Comparison of ENCODE assay signal across 23 mouse cellular contexts in the genomic region with DNA sequence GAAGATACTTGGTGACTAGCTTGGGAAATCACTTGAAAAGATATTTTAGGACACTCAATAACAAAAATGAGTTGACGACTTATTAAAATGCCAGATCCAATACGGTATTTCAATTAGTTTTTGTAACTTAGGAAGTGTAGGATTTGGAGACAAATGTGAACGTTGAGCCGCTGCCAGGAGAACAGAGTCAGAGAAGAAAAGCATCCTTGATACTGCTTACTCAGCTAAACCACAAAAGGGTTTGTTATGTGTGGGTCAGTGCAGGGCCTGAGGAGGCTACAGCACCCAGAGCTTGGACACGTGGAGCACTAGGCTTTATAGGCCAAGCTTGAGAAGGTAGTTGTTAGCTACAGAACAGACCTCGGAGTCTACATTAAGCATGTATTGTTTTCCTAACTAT. TPM values are rescaled to one million over a fixed set of nuclear protein-coding genes. Genes with fewer than 3 reads are reported as not detected.
A peak's percentile ranks its signal among the peaks of the same experiment; 100 is the strongest.
DNase-seq lines count a peak whose midpoint lies in the region; TF ChIP-seq lines count a peak whose summit lies in the region.
"Had no signal": no experiment of that assay in that cellular context is flagged by ENCODE, and none has a peak within 500 bp of the region (broad histone marks: within the 10 kb centered on the region; RNA-seq: fewer than 3 reads in every experiment).

No protein-coding gene starts in this region.

- peaks cover 13% of the 10 kb centered on the region for H3K4me1 ChIP-seq in olfactory bulb, adult 2 months (ENCODE audit: control insufficient read depth, insufficient read depth, low read length)
- H3K4me1 ChIP-seq: midbrain, embryonic 13.5 days had no signal

- intact Hi-C loops in heart, postnatal 14 days (cut with DNase I): no loop called here
- intact Hi-C loops in left cerebral cortex, adult 2 months (cut with DNase I): no loop called here

- 43% methylated on average over 6 of the region's 6 CpGs for WGBS in olfactory bulb, adult 2 months

- no peak overlapping the region for H3K4me3 ChIP-seq in left cerebral cortex, adult 2 months
- no peak overlapping the region for H3K4me3 ChIP-seq in olfactory bulb, adult 2 months (ENCODE audit: insufficient read depth, low read depth, low read length)
- H3K4me3 ChIP-seq: embryonic facial prominence, embryonic 15.5 days; forebrain, embryonic 15.5 days; limb, embryonic 13.5 days; liver, embryonic 13.5 days; midbrain, embryonic 13.5 days had no signal

- TF ChIP-seq POLR2A in olfactory bulb, adult 2 months (IDR thresholded peaks at IDR 0.05; ENCODE audit: insufficient read depth, low read depth, low read length): no peak

- peak; percentile 67 for DNase-seq in heart, adult 11 months
- no peak for DNase-seq in heart, postnatal 14 days
- no peak for DNase-seq in left cerebral cortex, adult 2 months (ENCODE audit: extremely low spot score in 1 of 2, low spot score in 2 of 2)
- DNase-seq in left cerebral cortex, adult 18-20 months (ENCODE audit: low spot score in 2 of 2): no peak
- peak; percentile 62 for DNase-seq in NIH3T3 (ENCODE audit: low read depth)
- no peak for DNase-seq in adrenal gland, postnatal 10 days
- no peak for DNase-seq in testis, postnatal 14 days (ENCODE audit: low spot score)
- DNase-seq: B cell, adult 2 months; cerebellum, postnatal 25 days; embryo, embryonic 11 days; gastrocnemius, postnatal 36 days; heart, postnatal 36 days; kidney, postnatal 36 days; liver, embryonic 13.5 days; lung, adult 2 months; lung, postnatal 14 days; right cerebral cortex, postnatal 25 days; thymus, postnatal 25 days had no signal

- H3K27ac ChIP-seq in left cerebral cortex, adult 2 months: peak overlapping the region; percentile 64; the same call in 1 of the 2 replicates
- H3K27ac ChIP-seq in olfactory bulb, adult 2 months (ENCODE audit: insufficient read depth, low read depth, low read length): peak overlapping the region; percentile 77
- H3K27ac ChIP-seq: embryonic facial prominence, embryonic 15.5 days; limb, embryonic 13.5 days; liver, embryonic 13.5 days; midbrain, embryonic 13.5 days had no signal

- no peak for TF ChIP-seq CTCF in left cerebral cortex, adult 2 months (IDR thresholded peaks at IDR 0.05)
- no peak for TF ChIP-seq CTCF in olfactory bulb, adult 2 months (IDR thresholded peaks at IDR 0.05; ENCODE audit: insufficient read depth, low read depth, low read length)

RNA-seq across cellular contexts. Expression of a gene that starts 18.4 kb away (rescaled TPM):
- total RNA-seq in heart, postnatal 14 days (2021): 10 to 100 TPM; 45.7 to 45.9 TPM
- total RNA-seq in left cerebral cortex, adult 2 months (2021): 10 to 100 TPM; 68.1 to 75.4 TPM
- total RNA-seq in left cerebral cortex, adult 18-20 months (2021): 10 to 100 TPM; 67.1 to 71.5 TPM
- polyA plus RNA-seq in olfactory bulb, adult 2 months (2012; ENCODE audit: insufficient read depth, insufficient read length, low replicate concordance, missing spikeins): 665 TPM in 1 of 2 replicates, not detected in the other
- total RNA-seq in adrenal gland, postnatal 10 days (2021): 10 to 100 TPM; 64.4 to 72.4 TPM

Comparison
In these comparisons a context has a peak if more than half of its experiments do, and no peak if none do; other contexts are left out.
1. DNase-seq: peak in heart, adult 11 months (single experiment) and NIH3T3 (single experiment); none in heart, postnatal 14 days (0 of 2), left cerebral cortex, adult 2 months (0 of 2), left cerebral cortex, adult 18-20 months (0 of 2), adrenal gland, postnatal 10 days (single experiment) and testis, postnatal 14 days (single experiment).